Mouse (Mus musculus) c-Kit-positive CD71-negative TER-119-negative erythroid progenitor cells, embryonic 14.5 days (primary cell): ENCODE results near the gene Zxdb.
"Not testable (repeated sequence)": the region's sequence is repeated elsewhere in the genome, so short reads cannot be mapped to it uniquely, and the experiment has no call there.

Experiments used
- DNase-seq: peaks from one replicate; pipeline ENCODE4 v3.0.0-alpha.2; 2013; ENCODE audit warnings: low read depth

Zxdb gene

GRCm38 (mm10) chrX:94724192-94724971 is at the start of gene Zxdb:
Gene Zxdb, plus strand, starts transcription at chrX:94724569.
- DNase-seq, result not testable (repeated sequence)

- peak; percentile 30 for DNase-seq
These were observed 49.4 kb upstream of the Zxdb start for GRCm38 (mm10) chrX:94674977-94675376.

GRCm38 (mm10) chrX:94681581-94681980 is 42.8 kb upstream of the Zxdb start:
- not testable (repeated sequence) for DNase-seq

- DNase-seq, result not testable (repeated sequence)
These were observed 34.8 kb upstream of the Zxdb start for GRCm38 (mm10) chrX:94689593-94689992.

GRCm38 (mm10) chrX:94706676-94707075 is 17.7 kb upstream of the Zxdb start:
- DNase-seq, result not testable (repeated sequence)

GRCm38 (mm10) chrX:94709752-94710151 is 14.6 kb upstream of the Zxdb start:
- DNase-seq, result not testable (repeated sequence)

GRCm38 (mm10) chrX:94724972-94725569 is 702 bp downstream of the Zxdb start:
- not testable (repeated sequence) for DNase-seq

- not testable (repeated sequence) for DNase-seq
These were observed 1.3 kb downstream of the Zxdb start for GRCm38 (mm10) chrX:94725627-94726083.

- no peak for DNase-seq
These were observed 7.2 kb downstream of the Zxdb start for GRCm38 (mm10) chrX:94731596-94731995.

- no peak for DNase-seq
These were observed 29.4 kb downstream of the Zxdb start for GRCm38 (mm10) chrX:94753733-94754132.

GRCm38 (mm10) chrX:94759959-94760358 is 35.6 kb downstream of the Zxdb start:
- DNase-seq, result no peak

- no peak for DNase-seq
These were observed 49.5 kb downstream of the Zxdb start for GRCm38 (mm10) chrX:94773876-94774275.
